Mouse (Mus musculus) spleen, adult 2 months (tissue): ENCODE measurements around the gene Gm21095. TPM values are rescaled to one million over a fixed set of nuclear protein-coding genes. Genes with fewer than 3 reads are reported as not detected.
"Not testable (repeated sequence)": the region's sequence is repeated elsewhere in the genome, so short reads cannot be mapped to it uniquely, and the experiment has no call there.

Experiments
- DNase-seq, 2 experiments: peaks; one replicate each; pipeline versions ENCODE4 v3.0.0 to v3.0.0-alpha.2; 2012 to 2021; ENCODE audit warnings: low spot score in 2 of 2, low read depth in 1 of 2
- H3K27ac ChIP-seq: fragments of 200-500 bp; 2 replicates; pipeline ENCODE4 v1.5.1; 2012; ENCODE audit warnings: low read length, inconsistent platforms; ENCODE audit not compliant: insufficient read depth
- H3K27me3 ChIP-seq: fragments of 200-500 bp; 2 replicates; pipeline ENCODE4 v1.6.1; 2012; ENCODE audit warnings: mild to moderate bottlenecking, moderate library complexity, low read length, inconsistent platforms; ENCODE audit not compliant: control insufficient read depth, insufficient read depth
- H3K36me3 ChIP-seq: fragments of 200-500 bp; 2 replicates; pipeline ENCODE4 v1.6.1; 2012; ENCODE audit warnings: mild to moderate bottlenecking, low read length, inconsistent platforms; ENCODE audit not compliant: control insufficient read depth, insufficient read depth
- H3K4me1 ChIP-seq: fragments of 200-500 bp; 2 replicates; pipeline ENCODE4 v1.6.1; 2011; ENCODE audit warnings: inconsistent platforms; ENCODE audit not compliant: control insufficient read depth, insufficient read depth, insufficient read length
- H3K4me3 ChIP-seq: fragments of 200-500 bp; 2 replicates; pipeline ENCODE4 v1.5.1; 2011; ENCODE audit warnings: mild to moderate bottlenecking, inconsistent platforms; ENCODE audit not compliant: insufficient read depth, insufficient read length; ENCODE audit errors: extremely low read depth
- WGBS: fragments of 180-500 bp; shearing (Covaris S2); methylation state at CpG from one replicate; pipeline ENCODE4 v1.1.7; 2018; 5-methylcytosine and 5-hydroxymethylcytosine counted together
- polyA plus RNA-seq: library from polyadenylated mRNA; depleted of rRNA; stranded (reverse); fragments of >200 nt; gene quantifications from 2 replicates; pipeline ENCODE4 v1.2.3, GENCODE M21; 2012; rRNA removed

Gm21095 gene
- polyA plus RNA-seq: not detected in 2 replicates

- not testable (repeated sequence) for H3K36me3 ChIP-seq, H3K4me3 ChIP-seq, DNase-seq, H3K27me3 ChIP-seq, H3K27ac ChIP-seq, H3K4me1 ChIP-seq
- no CpG with 5 or more reads among the region's 6 CpGs for WGBS
Measured at GRCm38 (mm10) chrY:84096979-84097378, at the start of gene Gm21095. Gene Gm21095 (plus strand): TSS chrY:84097279.
